Mouse (Mus musculus): ENCODE data around the gene Tmem220. TPM values are rescaled to one million over a fixed set of nuclear protein-coding genes. Genes with fewer than 3 reads are reported as not detected.

Tmem220 gene
- 34.7 TPM for polyA plus RNA-seq (2014; fragmentation: Illumina TruSeq; extraction: RNeasy Lipid Tissue Mini Kit (QIAGEN cat#74804); ENCODE audit: low replicate concordance)

DNA sequence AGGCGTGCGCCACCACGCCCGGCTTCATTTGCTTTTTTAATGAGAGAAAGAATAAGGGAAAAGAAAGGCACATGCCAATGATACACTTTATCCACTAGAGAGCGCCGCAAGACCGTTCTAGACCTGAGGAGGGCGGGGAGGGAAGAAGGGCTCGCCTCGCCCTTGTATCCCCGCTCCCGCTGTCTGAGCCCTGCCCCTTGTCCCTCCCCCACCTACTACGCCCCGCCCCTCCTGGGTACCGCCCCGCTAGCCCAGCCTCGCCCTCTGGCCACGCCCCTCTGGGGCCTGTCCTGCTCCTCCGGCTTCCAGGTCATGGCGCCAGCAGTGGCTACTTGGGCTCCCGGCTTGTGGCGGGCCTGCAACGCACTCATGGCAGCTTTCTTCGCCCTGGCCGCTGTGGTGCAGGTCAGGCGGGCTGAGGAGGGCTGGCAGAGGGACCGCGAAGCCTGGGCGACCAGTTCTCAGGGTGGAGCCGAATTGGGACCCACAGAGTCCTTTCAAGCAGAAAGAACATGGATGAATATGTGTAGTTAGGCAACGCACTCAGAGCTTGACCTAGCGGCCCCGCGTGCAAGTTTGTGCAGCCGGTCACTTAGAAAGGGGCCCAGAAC, at the start of gene Tmem220:
Gene Tmem220, plus strand, starts transcription at position 288 of the 611 bp plus-strand sequence.

DNA sequence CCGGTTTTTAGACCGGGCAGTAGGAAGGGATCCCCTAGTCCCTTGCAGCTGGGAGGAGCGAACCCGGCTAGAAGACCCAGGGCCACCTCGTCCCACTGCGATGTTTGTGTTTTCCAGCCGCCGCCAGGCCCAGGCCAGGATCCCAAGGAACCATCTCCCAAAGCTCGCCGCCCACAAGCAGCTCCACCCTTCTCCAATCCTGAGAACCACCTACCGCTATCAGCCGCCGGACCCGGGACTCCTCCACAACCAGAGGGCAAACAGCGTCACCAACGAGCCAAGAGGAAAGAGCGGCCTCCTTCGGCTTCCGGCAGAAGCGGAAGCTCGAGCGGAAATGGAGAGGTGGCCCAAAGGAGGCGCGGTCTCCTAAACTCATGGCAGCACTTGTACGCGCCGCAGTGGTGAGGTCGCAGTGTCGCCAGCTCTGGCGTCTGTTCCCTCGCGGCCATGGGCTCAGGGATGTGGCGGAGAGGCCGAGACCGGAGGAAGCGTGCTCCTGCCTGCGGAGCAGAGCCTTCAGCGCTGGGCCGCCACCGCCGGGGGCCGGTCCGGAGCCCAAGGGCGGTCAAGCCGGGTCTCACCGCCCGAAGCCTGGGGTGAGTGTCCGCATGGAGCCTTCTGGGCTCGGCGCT, 27.5 kb downstream of the Tmem220 start, which contains the start of the genes Adprm and Sco1:
Gene Adprm, minus strand, starts transcription at position 274 of the 632 bp plus-strand sequence.
Gene Sco1, plus strand, starts transcription at position 350 of the 632 bp plus-strand sequence.

DNA sequence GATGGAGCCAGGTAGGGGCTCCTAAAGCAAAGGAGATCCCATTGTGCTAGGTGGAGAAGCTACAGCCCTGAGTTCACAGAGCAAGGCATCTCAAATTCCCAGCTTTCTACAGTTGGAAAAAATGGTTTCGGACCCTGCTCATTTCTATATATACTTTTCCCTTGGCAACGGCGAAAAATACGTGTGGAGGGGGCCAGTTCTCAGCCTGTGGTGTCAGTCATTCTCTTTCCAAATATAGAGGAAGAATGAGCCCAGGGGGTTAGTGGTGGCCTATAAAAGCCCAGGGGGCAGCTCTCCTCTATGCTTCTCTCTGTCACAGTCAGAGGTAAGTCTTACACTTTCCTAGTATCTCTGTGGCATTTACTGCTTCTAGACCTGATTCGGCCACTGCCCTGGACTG, 53.0 kb downstream of the Tmem220 start, which contains the start of gene Myh3:
Gene Myh3, plus strand, starts transcription at position 301 of the 400 bp plus-strand sequence.

Other genes with a start within 250 kb of the Tmem220 start
- 3.4 TPM for gene Pirt, start 113.2 kb upstream of the Tmem220 start, polyA plus RNA-seq (2014; fragmentation: Illumina TruSeq; extraction: RNeasy Lipid Tissue Mini Kit (QIAGEN cat#74804); ENCODE audit: low replicate concordance)
- gene Tmem238l, start 68.5 kb upstream of the Tmem220 start, polyA plus RNA-seq (2014; fragmentation: Illumina TruSeq; extraction: RNeasy Lipid Tissue Mini Kit (QIAGEN cat#74804); ENCODE audit: low replicate concordance): 102 TPM
- gene Adprm, start 27.4 kb downstream of the Tmem220 start, polyA plus RNA-seq (2014; fragmentation: Illumina TruSeq; extraction: RNeasy Lipid Tissue Mini Kit (QIAGEN cat#74804); ENCODE audit: low replicate concordance): 135 TPM
- 60.3 TPM for gene Sco1, start 27.5 kb downstream of the Tmem220 start, polyA plus RNA-seq (2014; fragmentation: Illumina TruSeq; extraction: RNeasy Lipid Tissue Mini Kit (QIAGEN cat#74804); ENCODE audit: low replicate concordance)
- not detected for gene Myh3, start 53.1 kb downstream of the Tmem220 start, polyA plus RNA-seq (2014; fragmentation: Illumina TruSeq; extraction: RNeasy Lipid Tissue Mini Kit (QIAGEN cat#74804); ENCODE audit: low replicate concordance)
- not detected for gene Myh2, start 145.9 kb downstream of the Tmem220 start, polyA plus RNA-seq (2014; fragmentation: Illumina TruSeq; extraction: RNeasy Lipid Tissue Mini Kit (QIAGEN cat#74804); ENCODE audit: low replicate concordance)
- gene Myh1, start 174.9 kb downstream of the Tmem220 start, polyA plus RNA-seq (2014; fragmentation: Illumina TruSeq; extraction: RNeasy Lipid Tissue Mini Kit (QIAGEN cat#74804); ENCODE audit: low replicate concordance): not detected
- not detected for gene Myh4, start 212.9 kb downstream of the Tmem220 start, polyA plus RNA-seq (2014; fragmentation: Illumina TruSeq; extraction: RNeasy Lipid Tissue Mini Kit (QIAGEN cat#74804); ENCODE audit: low replicate concordance)